Mouse (Mus musculus) monocyte, adult 59 days (primary cell): ENCODE measurements around the gene Tfap2d. TPM values are rescaled to one million over a fixed set of nuclear protein-coding genes. Genes with fewer than 3 reads are reported as not detected.

ENCODE experiments used
- total RNA-seq, 2 experiments: library from RNA; stranded (reverse); gene quantifications; one replicate each; pipeline ENCODE4 v1.2.4; 2023

Tfap2d gene
- total RNA-seq, result not detected

GRCm38 (mm10) chr1:19102631-19103030 is at the start of gene Tfap2d:
Gene Tfap2d, plus strand, starts transcription at chr1:19103022.

GRCm38 (mm10) chr1:19208641-19209358 is 106.0 kb downstream of the Tfap2d start, which contains the start of gene Tfap2b:
Gene Tfap2b, plus strand, starts transcription at chr1:19208914.

Other genes starting within 250 kb of the Tfap2d start
- not detected for gene Tfap2b, start 105.9 kb downstream of the Tfap2d start, total RNA-seq